Mouse (Mus musculus) lung, embryonic 14.5 days (tissue): ENCODE results near the gene Tmtc4. TPM values are rescaled to one million over a fixed set of nuclear protein-coding genes. Genes with fewer than 3 reads are reported as not detected.
A peak's percentile ranks its signal among the peaks of the same experiment; 100 is the strongest.

Experiments used
- ATAC-seq: fragments of 200-750 bp; cut with Nextera tagmentation; 2 replicates; pipeline ENCODE4 v1.8.0; 2017; ENCODE audit warnings: mild to moderate bottlenecking, moderate TSS enrichment, moderate library complexity; ENCODE audit not compliant: insufficient read depth
- DNase-seq: peaks from one replicate; pipeline ENCODE4 v3.0.0-alpha.2; 2015
- H3K27ac ChIP-seq: fragments of 300-500 bp; sonication (generic); 2 replicates; pipeline ENCODE4 v1.5.1; 2014; ENCODE audit warnings: low read depth, mild to moderate bottlenecking, moderate library complexity
- H3K27me3 ChIP-seq: fragments of 300-500 bp; sonication (generic); 2 replicates; pipeline ENCODE4 v1.6.1; 2014; ENCODE audit warnings: low read length, control low read depth; ENCODE audit not compliant: insufficient read depth
- H3K36me3 ChIP-seq: fragments of 300-500 bp; sonication (generic); 2 replicates; pipeline ENCODE4 v1.6.1; 2014; ENCODE audit warnings: control low read depth; ENCODE audit not compliant: insufficient read depth
- H3K4me1 ChIP-seq: fragments of 300-500 bp; sonication (generic); 2 replicates; pipeline ENCODE4 v1.6.1; 2014; ENCODE audit warnings: antibody characterized with exemption, control low read depth; ENCODE audit not compliant: insufficient read depth
- H3K4me2 ChIP-seq: fragments of 300-500 bp; sonication (generic); 2 replicates; pipeline ENCODE4 v1.6.1; 2014; ENCODE audit warnings: mild to moderate bottlenecking
- H3K4me3 ChIP-seq: fragments of 300-500 bp; sonication (generic); 2 replicates; pipeline ENCODE4 v1.5.1; 2014; ENCODE audit warnings: low read depth, low read length
- H3K9ac ChIP-seq: fragments of 300-500 bp; sonication (generic); 2 replicates; pipeline ENCODE4 v1.6.1; 2014
- H3K9me3 ChIP-seq: fragments of 300-500 bp; sonication (generic); 2 replicates; pipeline ENCODE4 v1.6.1; 2016; ENCODE audit warnings: low read depth, low read length, control low read depth
- CTCF ChIP-seq: IDR thresholded peaks from 2 replicates; pipeline ENCODE4 v1.5.1; 2016; ENCODE audit warnings: antibody characterized with exemption, low read depth
- WGBS: fragments of 180-500 bp; shearing (Covaris S2); extraction: QIAGEN DNeasy Blood & Tissue Kit; methylation state at CpG from one replicate; pipeline ENCODE4 v1.1.7; 2014; 5-methylcytosine and 5-hydroxymethylcytosine counted together
- polyA plus RNA-seq: library from polyadenylated mRNA; unstranded; fragments of >200 nt; fragmentation: Nextera tagmentation; extraction: Ambion mirVana; gene quantifications from 2 replicates; pipeline ENCODE4 v1.2.1, GENCODE M21; 2014

Tmtc4 gene
- polyA plus RNA-seq, 1 experiment from 2014 or later, result 18.6 TPM

- H3K4me3 ChIP-seq, result no peak overlapping the region
Observed at GRCm38 (mm10) chr14:122990521-122991052, 6.8 kb upstream of the Tmtc4 start.

GRCm38 (mm10) chr14:122986404-122986803 is 2.6 kb upstream of the Tmtc4 start:
- no peaks in the 10 kb centered on the region for H3K36me3 ChIP-seq
- H3K4me2 ChIP-seq, result no peak overlapping the region
- no peak for TF ChIP-seq CTCF
- DNase-seq (peak; percentile 19), ATAC-seq (no peak)
- no peak overlapping the region for H3K9ac ChIP-seq
- no peaks in the 10 kb centered on the region for H3K9me3 ChIP-seq
- no peak overlapping the region for H3K4me3 ChIP-seq
- peaks cover 4% of the 10 kb centered on the region; the same call in 1 of the 2 replicates for H3K27me3 ChIP-seq
- H3K27ac ChIP-seq, result no peak overlapping the region
- peaks cover 4% of the 10 kb centered on the region; the same call in 1 of the 2 replicates for H3K4me1 ChIP-seq
- WGBS, result 11% methylated on average over 2 of the region's 2 CpGs

More at GRCm38 (mm10) chr14:122990521-122991052, 6.8 kb upstream of the Tmtc4 start:
- Histone ChIP-seq H3K36me3 (no peaks in the 10 kb centered on the region), H3K27me3 (peaks cover 4% of the 10 kb centered on the region; the same call in 1 of the 2 replicates), H3K9me3 (no peaks in the 10 kb centered on the region), H3K9ac (no peak overlapping the region), H3K4me2 (no peak overlapping the region), H3K27ac (no peak overlapping the region), H3K4me1 (no peaks in the 10 kb centered on the region)
- 22% methylated on average over 4 of the region's 4 CpGs for WGBS
- DNase-seq, result no peak
- TF ChIP-seq CTCF, result no peak
- no peak for ATAC-seq

- no peak for TF ChIP-seq CTCF
- no peaks in the 10 kb centered on the region for H3K9me3 ChIP-seq
- peaks cover 4% of the 10 kb centered on the region; the same call in 1 of the 2 replicates for H3K4me1 ChIP-seq
- under 1% methylated on average over 62 of the region's 63 CpGs for WGBS
- DNase-seq (peak; percentile 71), ATAC-seq (peak; percentile 88)
- peak overlapping the region; percentile 79 for H3K9ac ChIP-seq
- peak overlapping the region; percentile 78 for H3K27ac ChIP-seq
- peak overlapping the region; percentile 72 for H3K4me3 ChIP-seq
- H3K4me2 ChIP-seq, result peak overlapping the region; percentile 90
- no peaks in the 10 kb centered on the region for H3K36me3 ChIP-seq
- H3K27me3 ChIP-seq, result no peaks in the 10 kb centered on the region
Observed at GRCm38 (mm10) chr14:122982571-122983225, 1.1 kb downstream of the Tmtc4 start.

- no peaks in the 10 kb centered on the region for H3K36me3 ChIP-seq
- no peaks in the 10 kb centered on the region for H3K9me3 ChIP-seq
- DNase-seq (no peak), ATAC-seq (no peak)
- peak overlapping the region; percentile 90 for H3K4me2 ChIP-seq
- H3K27ac ChIP-seq, result no peak overlapping the region
- 45% methylated on average over 8 of the region's 8 CpGs for WGBS
- H3K9ac ChIP-seq, result peak overlapping the region; percentile 79
- H3K27me3 ChIP-seq, result no peaks in the 10 kb centered on the region
- no peak for TF ChIP-seq CTCF
- peaks cover 4% of the 10 kb centered on the region; the same call in 1 of the 2 replicates for H3K4me1 ChIP-seq
- peak overlapping the region; percentile 72 for H3K4me3 ChIP-seq
Observed at GRCm38 (mm10) chr14:122981831-122982485, 1.9 kb downstream of the Tmtc4 start.

GRCm38 (mm10) chr14:122978871-122979270 is 5.0 kb downstream of the Tmtc4 start:
- DNase-seq, result no peak
- no peak for TF ChIP-seq CTCF
- Histone ChIP-seq H3K36me3 (no peaks in the 10 kb centered on the region), H3K27ac (no peak overlapping the region), H3K4me3 (no peak overlapping the region), H3K27me3 (no peaks in the 10 kb centered on the region), H3K9ac (no peak overlapping the region), H3K4me2 (no peak overlapping the region), H3K9me3 (no peaks in the 10 kb centered on the region), H3K4me1 (peaks cover 4% of the 10 kb centered on the region; the same call in 1 of the 2 replicates)
- ATAC-seq, result no peak
- WGBS, result 86% methylated on average over 3 of the region's 3 CpGs

GRCm38 (mm10) chr14:122977797-122978140 is 6.1 kb downstream of the Tmtc4 start:
- H3K27me3 ChIP-seq, result no peaks in the 10 kb centered on the region
- no peak for DNase-seq
- no peak overlapping the region for H3K4me3 ChIP-seq
- TF ChIP-seq CTCF, result no peak
- H3K9me3 ChIP-seq, result no peaks in the 10 kb centered on the region
- 62% methylated on average over 1 of the region's 1 CpGs for WGBS
- peaks cover 4% of the 10 kb centered on the region; the same call in 1 of the 2 replicates for H3K4me1 ChIP-seq
- no peak overlapping the region for H3K9ac ChIP-seq
- no peak overlapping the region for H3K27ac ChIP-seq
- no peaks in the 10 kb centered on the region for H3K36me3 ChIP-seq
- no peak overlapping the region for H3K4me2 ChIP-seq
- ATAC-seq, result no peak
